Mouse (Mus musculus) forebrain, embryonic 16.5 days (tissue): ENCODE data around the gene Zbtb49. TPM values are rescaled to one million over a fixed set of nuclear protein-coding genes. Genes with fewer than 3 reads are reported as not detected.

Source experiments
- ATAC-seq: fragments of 200-750 bp; cut with Nextera tagmentation; 2 replicates; pipeline ENCODE4 v1.8.0; 2017; ENCODE audit warnings: mild to moderate bottlenecking, moderate library complexity
- H3K27ac ChIP-seq: fragments of 300-500 bp; sonication (generic); 2 replicates; pipeline ENCODE4 v1.5.1; 2014; ENCODE audit warnings: low read length, control low read depth
- H3K27me3 ChIP-seq: fragments of 300-500 bp; sonication (generic); replicated peaks from 2 replicates; pipeline ENCODE4 v1.6.1; 2014; ENCODE audit warnings: low read length; ENCODE audit not compliant: control insufficient read depth, insufficient read depth
- H3K36me3 ChIP-seq: fragments of 300-500 bp; sonication (generic); 2 replicates; pipeline ENCODE4 v1.6.1; 2014; ENCODE audit not compliant: control insufficient read depth, insufficient read depth
- H3K4me1 ChIP-seq: fragments of 300-500 bp; sonication (generic); replicated peaks from 2 replicates; pipeline ENCODE4 v1.6.1; 2014; ENCODE audit warnings: low read length; ENCODE audit not compliant: control insufficient read depth, insufficient read depth
- H3K4me2 ChIP-seq: fragments of 300-500 bp; sonication (generic); 2 replicates; pipeline ENCODE4 v1.6.1; 2014; ENCODE audit warnings: mild to moderate bottlenecking, low read length, control low read depth
- H3K4me3 ChIP-seq: fragments of 300-500 bp; sonication (generic); replicated peaks from 2 replicates; pipeline ENCODE4 v1.5.1; 2014; ENCODE audit warnings: mild to moderate bottlenecking, low read length, control low read depth
- H3K9ac ChIP-seq: fragments of 300-500 bp; sonication (generic); replicated peaks from 2 replicates; pipeline ENCODE4 v1.6.1; 2014; ENCODE audit warnings: low read depth, low read length, control low read depth
- H3K9me3 ChIP-seq: fragments of 300-500 bp; sonication (generic); 2 replicates; pipeline ENCODE4 v1.6.1; 2016; ENCODE audit warnings: low read length; ENCODE audit not compliant: control insufficient read depth
- WGBS: fragments of 180-500 bp; shearing (Covaris S2); extraction: QIAGEN DNeasy Blood & Tissue Kit; methylation state at CpG from one replicate; pipeline ENCODE4 v1.1.7; 2014; 5-methylcytosine and 5-hydroxymethylcytosine counted together
- polyA plus RNA-seq: library from polyadenylated mRNA; unstranded; fragments of >200 nt; fragmentation: Nextera tagmentation; extraction: Ambion mirVana; gene quantifications from 2 replicates; pipeline ENCODE4 v1.2.1, GENCODE M21; 2015

The Zbtb49 gene
- polyA plus RNA-seq, result 23.5 and 26.9 TPM in 2 replicates

DNA sequence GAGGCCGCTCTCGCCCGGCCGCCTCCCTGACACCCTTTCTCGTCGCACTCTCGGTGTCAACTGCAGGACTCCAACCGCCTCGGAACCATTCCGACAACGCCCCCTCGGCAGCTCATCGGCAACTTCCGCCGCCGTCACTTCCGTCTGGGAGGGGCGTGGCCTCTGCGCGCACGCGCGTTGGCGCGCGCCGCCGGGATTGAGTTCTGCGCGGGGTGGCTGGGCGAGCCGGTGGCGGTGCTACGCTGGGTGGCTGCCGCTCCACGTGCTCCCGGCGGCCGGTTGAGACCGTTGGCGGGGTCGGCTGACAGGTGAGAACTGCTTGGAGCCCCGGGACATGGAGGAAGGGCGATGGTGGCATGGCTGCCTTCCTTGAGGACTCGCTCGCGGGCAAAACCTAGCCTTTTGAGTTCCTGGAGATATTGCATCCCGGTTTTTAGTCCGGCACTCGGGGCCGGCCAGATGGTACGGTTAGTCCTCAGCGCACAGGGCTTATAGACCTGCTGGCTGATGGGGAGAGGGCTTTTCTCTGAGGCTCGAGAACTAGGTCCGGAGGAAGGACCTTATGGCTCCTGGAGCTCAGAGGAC, at the start of gene Zbtb49, which contains the start of gene Lyar:
Zbtb49 (minus strand) TSS at position 130 of the 585 bp plus-strand sequence.
Lyar (plus strand) TSS at position 143 of the 585 bp plus-strand sequence.
- Histone ChIP-seq H3K4me3 (peak within 1 kb of the TSS; percentile 86), H3K27ac (peak within 1 kb of the TSS; percentile 86), H3K36me3 (no peaks in the 10 kb centered on the region), H3K4me2 (peak within 1 kb of the TSS; percentile 94), H3K27me3 (no peaks in the 10 kb centered on the region), H3K9me3 (no peaks in the 10 kb centered on the region), H3K9ac (peak within 1 kb of the TSS; percentile 92), H3K4me1 (peaks cover 26% of the 10 kb centered on the region)
- peak; percentile 93 for ATAC-seq
- WGBS, result under 1% methylated on average over 53 of the region's 55 CpGs

DNA sequence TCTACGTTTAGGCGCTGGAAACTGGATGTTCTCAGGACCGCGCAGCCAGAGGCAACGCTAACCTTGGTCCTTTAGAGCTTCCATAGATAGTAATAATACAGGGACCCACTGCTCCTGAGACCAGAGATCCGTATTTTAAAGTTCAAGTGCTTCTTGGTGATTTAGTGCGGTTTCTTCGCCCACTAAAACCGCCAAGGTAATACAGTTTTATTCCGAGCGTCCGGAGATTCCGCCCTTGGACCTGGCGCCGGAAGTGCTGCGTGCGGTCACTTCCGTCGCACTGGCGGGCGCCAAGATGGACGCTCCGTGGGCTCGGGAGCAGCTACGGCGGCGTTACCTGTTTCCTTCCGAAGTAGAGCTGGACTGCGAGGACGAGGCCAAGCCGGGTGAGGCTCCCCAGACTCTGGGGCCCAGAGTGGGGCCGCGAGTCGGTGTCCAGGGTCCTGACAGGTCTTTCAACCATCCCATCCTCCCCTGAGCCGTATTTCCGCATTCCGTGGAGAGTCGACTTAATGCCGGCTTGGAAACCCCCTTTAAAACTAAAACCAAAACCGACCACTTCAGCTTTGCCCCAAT, 39.9 kb upstream of the Zbtb49 start, which contains the start of gene Tmem128:
Tmem128 (plus strand) TSS at position 79 of the 576 bp plus-strand sequence.
- no peaks in the 10 kb centered on the region for H3K9me3 ChIP-seq
- ATAC-seq, result peak; percentile 81
- H3K4me1 ChIP-seq, result peaks cover 5% of the 10 kb centered on the region
- WGBS, result under 1% methylated on average over 40 of the region's 40 CpGs
- peak within 1 kb of the TSS; percentile 96 for H3K4me2 ChIP-seq
- H3K4me3 ChIP-seq, result peak within 1 kb of the TSS; percentile 96
- peak within 1 kb of the TSS; percentile 89 for H3K9ac ChIP-seq
- H3K27ac ChIP-seq, result peak within 1 kb of the TSS; percentile 74
- no peaks in the 10 kb centered on the region for H3K27me3 ChIP-seq
- peaks cover 22% of the 10 kb centered on the region for H3K36me3 ChIP-seq

DNA sequence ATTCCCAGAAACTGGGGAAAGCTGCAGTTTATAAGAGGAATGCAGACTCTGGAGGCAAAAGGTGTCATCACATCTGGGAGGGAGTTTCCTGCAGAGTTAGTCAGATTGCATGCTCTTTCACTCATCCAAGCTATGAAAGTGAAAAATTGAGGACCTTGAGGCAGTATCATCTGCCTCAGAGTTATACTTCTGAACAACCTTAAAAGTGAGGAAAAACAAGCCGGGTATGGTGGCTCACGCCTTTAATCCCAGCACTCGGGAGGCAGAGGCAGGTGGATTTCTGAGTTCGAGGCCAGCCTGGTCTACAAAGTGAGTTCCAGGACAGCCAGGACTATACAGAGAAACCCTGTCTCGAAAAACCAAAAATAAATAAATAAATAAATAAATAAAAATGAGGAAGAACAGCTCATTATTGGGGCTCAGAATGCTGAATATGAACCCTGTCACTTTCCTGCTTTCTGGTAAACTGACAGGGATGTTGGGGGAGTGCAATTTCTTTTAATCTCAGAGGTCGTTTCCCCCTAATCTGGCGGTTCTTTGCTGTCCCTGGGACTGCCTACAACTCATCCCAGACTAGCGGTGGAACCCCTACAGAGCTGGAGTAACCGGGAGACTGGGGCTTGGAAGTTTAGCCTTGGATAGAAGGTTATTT, 39.3 kb upstream of the Zbtb49 start:
- 43% methylated on average over 9 of the region's 9 CpGs for WGBS
- Histone ChIP-seq H3K9me3 (no peaks in the 10 kb centered on the region), H3K4me3 (peak overlapping the region; percentile 96), H3K36me3 (peaks cover 16% of the 10 kb centered on the region), H3K4me1 (peaks cover 5% of the 10 kb centered on the region), H3K27ac (peak overlapping the region; percentile 74), H3K9ac (peak overlapping the region; percentile 89), H3K4me2 (peak overlapping the region; percentile 96), H3K27me3 (no peaks in the 10 kb centered on the region)
- ATAC-seq, result peak; percentile 8; the same call in 1 of the 2 replicates

DNA sequence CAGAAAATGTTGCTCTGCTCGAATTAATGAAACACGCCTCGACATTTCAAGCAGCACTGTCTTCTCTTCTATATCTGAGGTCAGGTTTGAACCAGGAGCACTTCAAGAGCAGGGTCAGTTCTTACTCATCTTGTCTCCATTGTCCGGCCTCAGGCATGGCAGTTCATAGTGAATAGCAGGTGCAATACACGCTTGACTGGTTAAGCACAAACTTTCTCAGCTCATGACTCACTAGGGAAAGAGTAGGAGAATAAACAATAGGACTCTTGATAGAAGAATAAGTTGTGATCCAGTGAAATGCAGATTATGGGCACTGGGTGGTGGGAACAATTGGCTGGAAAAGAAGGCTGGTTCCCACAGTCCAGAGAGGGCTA, 38.5 kb upstream of the Zbtb49 start:
- H3K27me3 ChIP-seq, result no peaks in the 10 kb centered on the region
- no peak overlapping the region for H3K27ac ChIP-seq
- no peak for ATAC-seq
- H3K4me1 ChIP-seq, result peaks cover 5% of the 10 kb centered on the region
- no peaks in the 10 kb centered on the region for H3K9me3 ChIP-seq
- no peak overlapping the region for H3K9ac ChIP-seq
- no peak overlapping the region for H3K4me2 ChIP-seq
- WGBS, result 74% methylated on average over 5 of the region's 5 CpGs
- peaks cover 10% of the 10 kb centered on the region for H3K36me3 ChIP-seq
- no peak overlapping the region for H3K4me3 ChIP-seq

DNA sequence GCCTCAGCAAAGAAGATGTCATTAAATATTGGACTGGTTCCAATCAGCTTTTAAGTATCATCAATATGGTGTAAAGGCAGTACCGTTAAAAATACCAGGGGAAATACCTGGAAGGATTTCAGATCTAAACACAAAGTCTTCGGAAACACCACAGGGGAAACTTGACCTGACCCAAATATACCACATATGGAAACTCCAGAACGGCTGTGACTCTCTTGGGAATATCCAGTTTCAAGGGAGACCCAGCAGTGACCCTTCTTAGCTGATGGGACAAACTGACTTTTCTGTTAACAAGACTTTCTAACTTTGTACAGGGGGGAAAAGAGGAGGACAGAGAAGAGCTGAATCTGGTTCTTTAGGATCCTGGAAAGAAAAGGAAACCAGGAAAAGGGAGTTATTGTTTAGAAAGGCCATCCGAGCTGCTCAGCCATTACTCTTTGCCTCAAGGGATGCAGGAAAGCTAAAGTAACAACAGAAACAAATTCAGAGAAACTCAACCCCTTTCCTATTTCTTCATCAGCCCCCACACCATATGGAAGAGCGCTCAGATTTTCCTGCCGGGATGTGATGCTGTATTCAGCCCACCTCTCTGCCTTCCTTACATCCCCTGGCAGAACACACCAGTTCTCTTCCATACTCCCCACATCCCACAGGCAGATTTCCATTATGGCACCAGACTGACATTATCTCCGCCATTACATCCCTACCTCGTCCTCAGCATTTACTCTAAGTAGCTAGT, 37.9 kb upstream of the Zbtb49 start:
- 88% methylated on average over 8 of the region's 8 CpGs for WGBS
- Histone ChIP-seq H3K9me3 (no peaks in the 10 kb centered on the region), H3K9ac (no peak overlapping the region), H3K27ac (no peak overlapping the region), H3K4me3 (no peak overlapping the region), H3K4me2 (no peak overlapping the region), H3K4me1 (peaks cover 5% of the 10 kb centered on the region), H3K36me3 (peaks cover 6% of the 10 kb centered on the region), H3K27me3 (no peaks in the 10 kb centered on the region)
- ATAC-seq, result no peak

DNA sequence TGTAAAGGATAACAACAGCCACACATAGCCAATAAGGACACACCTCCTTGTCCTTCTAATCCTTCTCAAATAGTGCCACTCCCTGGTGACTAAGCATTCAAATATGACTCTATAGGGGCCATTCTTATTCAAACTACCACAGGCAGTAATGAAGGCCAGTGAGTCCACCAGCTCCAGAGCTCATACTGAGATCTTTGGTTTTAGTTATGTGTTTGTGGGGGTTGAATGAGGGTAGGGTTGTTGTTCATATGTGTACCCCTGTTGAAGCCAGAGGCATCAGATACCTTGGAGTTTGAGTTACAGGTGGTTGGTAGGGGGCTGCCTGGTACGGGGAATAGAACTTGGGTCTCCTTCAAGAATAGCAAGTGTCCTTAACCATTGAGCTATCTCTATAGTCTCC, 36.3 kb upstream of the Zbtb49 start:
- H3K36me3 ChIP-seq, result no peaks in the 10 kb centered on the region
- peaks cover 5% of the 10 kb centered on the region for H3K4me1 ChIP-seq
- H3K4me2 ChIP-seq, result no peak overlapping the region
- H3K27ac ChIP-seq, result no peak overlapping the region
- no peak overlapping the region for H3K4me3 ChIP-seq
- no peaks in the 10 kb centered on the region for H3K9me3 ChIP-seq
- WGBS, result 95% methylated on average over 1 of the region's 1 CpGs
- ATAC-seq, result no peak
- no peak overlapping the region for H3K9ac ChIP-seq
- H3K27me3 ChIP-seq, result no peaks in the 10 kb centered on the region

DNA sequence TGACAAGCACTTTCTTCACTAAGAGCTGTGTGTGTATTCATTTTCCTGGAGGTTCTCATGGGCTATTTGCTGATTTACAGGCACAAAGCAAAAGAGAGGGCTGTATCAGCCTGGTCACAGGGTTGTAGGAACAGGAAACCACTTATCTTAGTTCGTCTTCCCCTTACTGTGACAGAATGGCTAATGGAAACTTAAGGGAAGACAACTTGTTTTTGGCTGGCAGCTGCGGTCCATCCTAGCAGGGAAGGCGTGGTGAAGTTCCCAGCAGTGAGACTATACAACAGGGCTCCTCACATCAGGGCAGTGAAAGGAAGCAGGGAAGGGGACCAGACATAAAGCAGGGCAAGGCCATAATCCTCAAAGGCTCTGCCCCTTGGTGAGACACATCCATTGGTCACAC, 35.4 kb upstream of the Zbtb49 start:
- Histone ChIP-seq H3K4me1 (no peaks in the 10 kb centered on the region), H3K27ac (no peak overlapping the region), H3K4me3 (no peak overlapping the region), H3K9me3 (no peaks in the 10 kb centered on the region), H3K4me2 (no peak overlapping the region), H3K27me3 (no peaks in the 10 kb centered on the region), H3K9ac (no peak overlapping the region), H3K36me3 (no peaks in the 10 kb centered on the region)
- no peak for ATAC-seq
- WGBS, result 89% methylated on average over 3 of the region's 3 CpGs

DNA sequence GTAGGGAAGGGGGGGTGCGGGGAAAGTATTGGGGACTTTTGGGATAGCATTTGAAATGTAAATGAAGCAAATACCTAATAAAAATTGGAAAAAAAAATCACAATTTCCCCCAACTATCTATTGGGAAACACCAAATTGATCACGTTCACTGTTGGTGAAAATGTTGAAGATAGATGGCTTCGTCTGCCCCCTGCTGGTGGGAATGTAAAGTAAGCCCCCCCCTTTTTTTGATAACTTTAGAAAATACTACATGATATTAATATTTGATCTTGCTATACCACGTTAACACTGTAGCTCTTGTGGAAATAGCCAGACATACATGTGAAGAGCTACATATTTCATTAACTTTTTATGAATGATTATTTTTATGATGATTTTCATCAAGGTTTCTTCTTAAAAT, 34.9 kb upstream of the Zbtb49 start:
- no peaks in the 10 kb centered on the region for H3K36me3 ChIP-seq
- H3K4me2 ChIP-seq, result no peak overlapping the region
- no peaks in the 10 kb centered on the region for H3K9me3 ChIP-seq
- no peak overlapping the region for H3K9ac ChIP-seq
- H3K27me3 ChIP-seq, result no peaks in the 10 kb centered on the region
- ATAC-seq, result no peak
- H3K4me3 ChIP-seq, result no peak overlapping the region
- H3K27ac ChIP-seq, result no peak overlapping the region
- 53% methylated on average over 4 of the region's 4 CpGs for WGBS
- no peaks in the 10 kb centered on the region for H3K4me1 ChIP-seq

DNA sequence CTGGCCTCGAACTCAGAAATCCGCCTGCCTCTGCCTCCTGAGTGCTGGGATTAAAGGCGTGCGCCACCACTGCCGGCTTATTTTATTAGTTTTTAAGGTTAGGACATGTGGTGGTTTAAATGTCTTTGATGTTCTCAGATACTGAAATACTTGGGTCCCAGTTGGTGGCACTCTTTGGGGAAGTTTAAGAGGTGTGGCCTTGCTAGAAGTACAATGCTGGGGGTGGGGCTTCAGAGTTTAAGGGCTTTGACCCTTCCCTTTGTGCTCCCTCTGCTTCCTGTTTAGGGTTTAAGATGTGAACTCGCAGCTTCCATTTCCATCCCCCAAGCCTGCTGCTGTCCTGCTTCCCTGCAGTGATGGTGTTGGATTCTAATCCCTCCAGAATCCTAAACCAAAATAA, 21.7 kb upstream of the Zbtb49 start:
- no peaks in the 10 kb centered on the region for H3K9me3 ChIP-seq
- no peak overlapping the region for H3K4me3 ChIP-seq
- no peak overlapping the region for H3K27ac ChIP-seq
- H3K4me1 ChIP-seq, result no peaks in the 10 kb centered on the region
- no peaks in the 10 kb centered on the region for H3K36me3 ChIP-seq
- H3K4me2 ChIP-seq, result no peak overlapping the region
- ATAC-seq, result no peak
- H3K9ac ChIP-seq, result no peak overlapping the region
- 84% methylated on average over 6 of the region's 6 CpGs for WGBS
- H3K27me3 ChIP-seq, result no peaks in the 10 kb centered on the region
